Mouse (Mus musculus) G1E (cell line): ENCODE measurements around the gene Pno1. TPM values are rescaled to one million over a fixed set of nuclear protein-coding genes. Genes with fewer than 3 reads are reported as not detected.

Experiments used
- ATAC-seq: 2 replicates; pipeline ENCODE4 v1.8.0; 2016; ENCODE audit warnings: mild to moderate bottlenecking; ENCODE audit not compliant: insufficient number of reproducible peaks, poor library complexity, low FRiP score, severe bottlenecking; ENCODE audit errors: extremely low read depth
- DNase-seq: peaks from one replicate; pipeline ENCODE4 v3.0.0; 2012; ENCODE audit warnings: low spot score
- H3K27me3 ChIP-seq: 2 replicates; pipeline ENCODE4 v1.6.1; 2012; ENCODE audit warnings: mild to moderate bottlenecking, low read length, inconsistent platforms; ENCODE audit not compliant: insufficient read depth
- H3K36me3 ChIP-seq: replicated peaks from 2 replicates; pipeline ENCODE3; 2012; ENCODE audit warnings: mild to moderate bottlenecking, inconsistent platforms
- H3K4me1 ChIP-seq: 2 replicates; pipeline ENCODE4 v1.6.1; 2012; ENCODE audit warnings: low read depth, low read length, inconsistent platforms, mixed read lengths; ENCODE audit not compliant: insufficient read depth
- H3K4me3 ChIP-seq: 2 replicates; pipeline ENCODE4 v1.5.1; 2012; ENCODE audit warnings: low read depth, mild to moderate bottlenecking, inconsistent platforms, low read length, moderate library complexity, mixed read lengths
- H3K9me3 ChIP-seq: replicated peaks from 2 replicates; pipeline ENCODE4 v1.6.1; 2012; ENCODE audit warnings: inconsistent platforms
- CTCF ChIP-seq: IDR thresholded peaks from 2 replicates; pipeline ENCODE4 v1.5.1; 2012; ENCODE audit warnings: low read depth, low read length, inconsistent platforms, mixed read lengths
- GATA1 ChIP-seq: IDR thresholded peaks from 2 replicates; pipeline ENCODE4 v1.6.1; 2012; ENCODE audit warnings: borderline replicate concordance, low read length, inconsistent platforms, mixed read lengths
- GATA2 ChIP-seq: IDR thresholded peaks from 2 replicates; pipeline ENCODE4 v1.6.1; 2012; ENCODE audit warnings: low read depth, low read length, inconsistent platforms, borderline replicate concordance
- POLR2AphosphoS5 ChIP-seq: IDR thresholded peaks from 2 replicates; pipeline ENCODE4 v1.6.1; 2012; ENCODE audit warnings: low read depth, low read length, inconsistent platforms; ENCODE audit not compliant: insufficient replicate concordance
- TAL1 ChIP-seq: conservative IDR thresholded peaks from 2 replicates; pipeline ENCODE4 v1.6.1; 2012; ENCODE audit warnings: low read depth, low read length, inconsistent platforms, mixed read lengths
- polyA plus RNA-seq: library from polyadenylated mRNA; stranded (reverse); fragments of >175 nt; gene quantifications from 2 replicates; pipeline ENCODE4 v1.2.3, GENCODE M21; 2012
- total RNA-seq, 2 experiments: library from RNA; stranded (forward) in 1 of 2; stranded (reverse) in 1 of 2; fragments of 200-1000 nt in 1 of 2; fragments of >200 nt in 1 of 2; fragmentation: Nextera tagmentation in 1 of 2; gene quantifications; 2 replicates each; pipeline ENCODE4 v1.2.3; 2014 to 2017

Pno1 gene
- total and polyA plus RNA-seq, 3 experiments = 43.5 to 93.2 (median 44.1) TPM

DNA sequence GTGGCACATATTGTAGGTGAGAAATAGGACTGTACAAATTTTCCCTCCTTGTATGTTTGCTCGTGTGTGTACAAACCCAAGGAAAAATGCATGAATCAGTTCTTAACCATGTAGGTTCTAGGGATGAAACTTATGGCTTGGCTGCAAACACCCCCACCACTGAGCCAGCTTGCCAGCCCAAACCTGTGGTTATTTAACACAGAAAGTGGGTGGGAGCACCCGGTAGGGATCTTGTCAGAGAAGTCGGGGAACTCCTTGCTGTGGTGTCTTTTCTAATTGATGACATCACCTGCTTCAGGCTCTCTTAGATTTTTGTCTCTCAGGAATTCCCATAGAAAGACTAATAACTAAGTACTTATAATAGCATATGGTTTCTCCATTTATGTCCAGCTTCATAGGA is 23.7 kb downstream of the Pno1 start:
- H3K9me3 ChIP-seq = no peaks in the 10 kb centered on the region
- no peak for TF ChIP-seq CTCF
- TF ChIP-seq TAL1 = no peak
- no peak for TF ChIP-seq GATA1
- TF ChIP-seq POLR2AphosphoS5 = no peak
- TF ChIP-seq GATA2 = no peak
- peaks cover 63% of the 10 kb centered on the region for H3K36me3 ChIP-seq
- no peaks in the 10 kb centered on the region for H3K27me3 ChIP-seq
- no peak overlapping the region for H3K4me3 ChIP-seq
- DNase-seq = no peak
- no peak for ATAC-seq
- peaks cover 17% of the 10 kb centered on the region for H3K4me1 ChIP-seq

DNA sequence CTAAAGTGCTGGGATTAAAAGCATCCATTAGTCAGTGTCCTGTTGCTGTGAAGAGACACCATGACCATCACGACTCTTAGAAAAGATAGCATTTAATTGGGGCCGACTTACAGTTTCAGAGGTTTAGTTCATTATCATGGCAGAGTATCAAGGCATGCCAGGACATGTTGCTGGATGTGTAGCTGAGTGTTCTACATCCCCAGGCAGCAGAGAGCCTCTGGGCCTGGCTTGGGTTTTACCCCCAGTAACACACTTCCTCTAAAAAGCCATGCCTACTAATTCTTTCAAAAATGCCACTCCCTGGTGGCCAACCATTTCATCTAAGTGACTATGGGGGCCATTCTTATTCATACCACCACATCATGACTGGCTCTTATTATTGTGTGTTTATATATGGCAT is 28.2 kb downstream of the Pno1 start:
- DNase-seq = no peak
- Histone ChIP-seq H3K27me3 (no peaks in the 10 kb centered on the region), H3K4me3 (no peak overlapping the region), H3K4me1 (peaks cover 32% of the 10 kb centered on the region), H3K36me3 (peaks cover 41% of the 10 kb centered on the region), H3K9me3 (no peaks in the 10 kb centered on the region)
- TF ChIP-seq GATA1 (no peak), CTCF (no peak), TAL1 (no peak), GATA2 (no peak), POLR2AphosphoS5 (no peak)
- ATAC-seq = no peak

GRCm38 (mm10) chr11:17181807-17182206 is 29.6 kb downstream of the Pno1 start, which contains the start of gene Wdr92:
TSS of gene Wdr92 (plus strand) at chr11:17182107.
- Histone ChIP-seq H3K4me3 (no peak within 1 kb of the TSS), H3K4me1 (peaks cover 32% of the 10 kb centered on the region), H3K36me3 (peaks cover 36% of the 10 kb centered on the region), H3K27me3 (no peaks in the 10 kb centered on the region), H3K9me3 (no peaks in the 10 kb centered on the region)
- DNase-seq (no peak), ATAC-seq (no peak)
- TF ChIP-seq GATA2 = no peak

- Histone ChIP-seq H3K4me1 (peaks cover 32% of the 10 kb centered on the region), H3K36me3 (peaks cover 31% of the 10 kb centered on the region), H3K9me3 (no peaks in the 10 kb centered on the region), H3K4me3 (no peak overlapping the region), H3K27me3 (no peaks in the 10 kb centered on the region)
- DNase-seq (no peak), ATAC-seq (no peak)
- TF ChIP-seq CTCF = no peak
- TF ChIP-seq GATA1 = no peak
- no peak for TF ChIP-seq TAL1
- TF ChIP-seq POLR2AphosphoS5 = no peak
- TF ChIP-seq GATA2 = no peak
These were observed 30.6 kb downstream of the Pno1 start for GRCm38 (mm10) chr11:17180753-17181152.

DNA sequence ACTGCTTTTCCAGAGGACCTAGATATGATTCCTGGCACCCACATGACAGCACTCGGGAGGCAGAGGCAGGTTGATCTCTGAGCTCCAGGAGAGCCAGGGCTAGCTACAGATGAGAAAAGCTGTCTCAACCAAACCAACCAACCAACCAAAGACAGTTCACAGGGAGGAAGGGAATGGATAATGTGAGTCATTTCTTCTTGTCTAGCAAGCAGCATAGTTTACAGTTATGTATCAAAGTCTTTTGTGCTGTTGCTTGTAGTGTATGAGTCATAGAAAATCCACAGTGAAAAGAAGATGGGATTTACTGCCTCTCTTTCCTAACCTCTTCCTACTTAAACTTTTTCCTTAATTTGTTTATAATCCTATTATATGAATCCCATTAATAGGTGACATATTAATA is 34.7 kb downstream of the Pno1 start:
- Histone ChIP-seq H3K9me3 (peaks cover 8% of the 10 kb centered on the region), H3K4me1 (peaks cover 14% of the 10 kb centered on the region), H3K36me3 (peaks cover 33% of the 10 kb centered on the region), H3K27me3 (no peaks in the 10 kb centered on the region), H3K4me3 (no peak overlapping the region)
- no peak for DNase-seq
- ATAC-seq = no peak
- TF ChIP-seq GATA2 (no peak), TAL1 (no peak), CTCF (no peak), GATA1 (no peak), POLR2AphosphoS5 (no peak)

DNA sequence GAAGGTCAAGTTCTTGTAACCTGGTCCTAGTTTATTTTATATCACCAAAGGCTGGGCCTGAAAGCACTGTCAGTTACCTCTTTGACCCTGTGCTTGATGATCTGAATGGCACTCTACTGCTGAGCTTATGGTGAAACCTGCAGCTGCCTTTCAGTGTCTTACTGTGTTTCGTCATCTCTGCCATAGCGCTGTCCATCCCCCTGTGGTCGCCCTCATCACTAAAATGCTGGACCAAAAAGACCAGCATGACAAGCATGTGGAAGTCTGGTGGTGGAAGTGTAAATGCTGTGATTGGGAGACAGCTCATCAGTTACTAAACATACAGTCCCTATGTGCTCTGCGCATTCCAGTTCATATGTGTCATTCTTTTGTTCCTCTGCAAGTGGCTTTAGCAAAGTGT is 39.1 kb downstream of the Pno1 start:
- TF ChIP-seq GATA2 (no peak), TAL1 (no peak), POLR2AphosphoS5 (no peak), CTCF (no peak), GATA1 (no peak)
- H3K27me3 ChIP-seq = no peaks in the 10 kb centered on the region
- no peak overlapping the region for H3K4me3 ChIP-seq
- no peak for DNase-seq
- peaks cover 8% of the 10 kb centered on the region for H3K9me3 ChIP-seq
- ATAC-seq = no peak
- H3K36me3 ChIP-seq = peaks cover 34% of the 10 kb centered on the region
- peaks cover 10% of the 10 kb centered on the region for H3K4me1 ChIP-seq

DNA sequence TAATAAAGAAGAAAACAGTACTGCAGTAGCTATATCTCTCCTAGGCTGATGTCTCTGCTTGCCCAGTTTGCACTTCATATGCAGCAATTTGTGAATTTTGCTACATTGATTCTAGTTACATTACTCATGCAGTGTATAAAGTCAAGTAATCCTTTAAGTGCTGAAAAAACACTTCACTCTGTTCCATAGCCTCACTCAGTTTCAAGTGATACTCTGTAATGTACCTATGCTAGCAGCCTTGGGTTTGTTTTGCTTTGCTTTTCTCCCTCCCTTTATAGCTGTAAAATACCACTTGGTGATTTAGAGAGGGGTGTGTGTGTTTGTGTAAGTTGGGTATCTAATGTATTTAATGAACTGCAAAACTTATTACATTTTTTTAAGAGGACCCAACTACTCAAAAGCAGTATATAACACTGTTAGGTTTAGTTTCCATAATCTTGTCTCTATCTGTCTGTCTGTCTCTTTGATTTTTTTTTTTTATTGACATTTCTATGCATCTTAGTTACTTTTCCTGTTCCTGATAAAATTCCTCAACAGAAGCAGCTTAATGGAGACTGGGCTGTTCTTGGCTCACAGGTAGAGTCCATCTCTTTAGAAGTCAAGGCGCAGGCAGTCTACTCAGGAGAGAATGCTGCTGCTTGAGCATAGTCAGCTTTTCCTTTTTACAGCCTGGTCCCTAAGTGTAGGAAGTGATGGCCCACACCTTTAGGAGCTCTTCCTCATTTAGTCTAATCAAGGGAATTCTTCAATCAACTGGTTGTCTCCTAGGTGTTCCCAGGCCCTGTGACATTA is 40.2 kb downstream of the Pno1 start:
- Histone ChIP-seq H3K4me1 (peaks cover 14% of the 10 kb centered on the region), H3K36me3 (peaks cover 39% of the 10 kb centered on the region), H3K9me3 (peaks cover 8% of the 10 kb centered on the region), H3K27me3 (no peaks in the 10 kb centered on the region), H3K4me3 (no peak overlapping the region)
- ATAC-seq (no peak), DNase-seq (no peak)
- TF ChIP-seq CTCF = no peak
- TF ChIP-seq POLR2AphosphoS5 = no peak
- no peak for TF ChIP-seq GATA1
- no peak for TF ChIP-seq GATA2
- TF ChIP-seq TAL1 = no peak
